Mouse (Mus musculus): ENCODE data around the gene Fam151a.

DNA sequence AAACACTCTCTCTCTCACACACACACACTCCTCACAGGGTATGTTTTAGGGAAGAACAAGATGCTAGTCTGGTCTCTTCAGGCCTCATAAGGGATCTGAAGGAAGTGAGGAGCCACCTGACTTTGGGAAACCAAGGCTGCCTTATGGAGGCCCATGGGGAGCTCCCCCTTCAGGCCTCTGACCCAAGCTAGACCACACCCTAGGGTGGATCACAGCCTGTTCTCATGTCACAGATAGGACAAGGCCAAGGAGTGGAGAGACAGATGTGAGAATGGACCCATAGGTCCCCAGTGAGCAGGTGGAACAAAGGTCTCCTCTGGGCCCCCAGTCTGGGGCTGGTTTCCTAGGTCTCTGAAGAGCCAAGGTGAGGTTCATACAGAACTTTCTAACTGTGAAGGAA lies 58.6 kb downstream of the Fam151a start:
- TF ChIP-seq CTCF (IDR thresholded peaks at IDR 0.05; ENCODE audit: low read depth) (no peak), EP300 (IDR thresholded peaks at IDR 0.05; ENCODE audit: low read depth) (no peak)

Data from heart, postnatal 0 days (tissue).